14 mouse cellular contexts compared by ENCODE assay signal in the genomic region with DNA sequence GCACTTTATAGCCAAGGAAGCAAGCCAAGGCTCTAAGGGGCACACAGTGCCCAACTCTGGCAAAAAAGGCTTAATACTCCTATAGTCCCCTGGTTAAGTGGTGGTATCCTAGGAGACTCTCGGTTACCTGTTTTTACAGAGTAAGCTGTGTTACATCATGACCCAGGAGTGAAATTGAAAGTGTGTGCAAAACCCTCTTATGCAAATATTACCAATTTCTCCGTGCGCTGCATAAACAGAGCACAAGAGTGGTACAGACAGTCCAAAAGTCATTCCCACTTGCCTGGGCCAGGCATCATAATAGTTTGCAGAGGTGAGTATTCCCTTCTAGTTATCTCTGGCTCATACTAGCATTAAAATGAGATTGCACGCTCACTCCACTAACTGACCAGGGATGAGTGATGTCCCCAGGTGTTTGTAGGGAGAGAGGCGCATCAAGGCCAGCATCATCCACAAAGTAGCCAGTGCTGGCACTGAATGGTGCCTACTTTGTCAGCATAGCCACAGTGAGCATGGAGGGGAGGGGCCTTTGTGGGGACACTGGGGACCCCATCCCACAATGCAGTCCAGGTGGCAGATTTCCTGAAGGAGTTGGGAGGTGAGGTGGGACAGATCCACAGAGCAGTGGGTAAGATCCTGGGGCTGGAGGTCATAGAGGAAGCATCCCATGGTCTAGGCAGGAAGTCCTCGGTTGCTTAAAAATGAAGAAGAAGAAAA. TPM values are rescaled to one million over a fixed set of nuclear protein-coding genes. Genes with fewer than 3 reads are reported as not detected.
DNase-seq lines count a peak whose midpoint lies in the region; ATAC-seq and TF ChIP-seq lines count a peak whose summit lies in the region.
"Had no signal": no experiment of that assay in that cellular context is flagged by ENCODE, and none has a peak within 500 bp of the region (broad histone marks: within the 10 kb centered on the region; RNA-seq: fewer than 3 reads in every experiment).

No protein-coding gene starts in this region.

- TF ChIP-seq POLR2A in cerebellum, adult 2 months (IDR thresholded peaks at IDR 0.05; ENCODE audit: borderline replicate concordance, insufficient read depth, low read length) = no peak

- no peak overlapping the region for H3K4me3 ChIP-seq in heart, embryonic 14.5 days (ENCODE audit: control insufficient read depth in 1 of 2, insufficient read depth in 1 of 2, low read depth in 1 of 2, low read length in 2 of 2)
- no peak overlapping the region for H3K4me3 ChIP-seq in liver, postnatal 0 days (ENCODE audit: low read depth, low read length)
- H3K4me3 ChIP-seq in liver, embryonic 12.5 days = no peak overlapping the region
- no peak overlapping the region for H3K4me3 ChIP-seq in embryonic facial prominence, embryonic 13.5 days
- H3K4me3 ChIP-seq in midbrain, embryonic 16.5 days (ENCODE audit: low read depth, low read length) = no peak overlapping the region
- H3K4me3 ChIP-seq in cerebellum, adult 2 months (replicated peaks; ENCODE audit: insufficient read depth, low read depth, low read length) = no peak overlapping the region
- H3K4me3 ChIP-seq: lung, embryonic 15.5 days had no signal

- peaks cover 25% of the 10 kb centered on the region for H3K36me3 ChIP-seq in heart, embryonic 14.5 days (ENCODE audit: control insufficient read depth, insufficient read depth, low read length)
- no peaks in the 10 kb centered on the region for H3K36me3 ChIP-seq in liver, postnatal 0 days (replicated peaks; ENCODE audit: insufficient read depth, low read length)
- no peaks in the 10 kb centered on the region for H3K36me3 ChIP-seq in liver, embryonic 12.5 days
- peaks cover 34% of the 10 kb centered on the region for H3K36me3 ChIP-seq in embryonic facial prominence, embryonic 13.5 days
- H3K36me3 ChIP-seq in midbrain, embryonic 16.5 days (ENCODE audit: control insufficient read depth, insufficient read depth, low read length) = no peaks in the 10 kb centered on the region
- H3K36me3 ChIP-seq: lung, embryonic 15.5 days had no signal

- peaks cover 44 to 75% of the 10 kb centered on the region in 2 experiments for H3K4me1 ChIP-seq in heart, embryonic 14.5 days (ENCODE audit: control insufficient read depth in 2 of 2, insufficient read depth in 2 of 2, low read length in 2 of 2)
- peaks cover 10% of the 10 kb centered on the region for H3K4me1 ChIP-seq in liver, postnatal 0 days (ENCODE audit: insufficient read depth)
- H3K4me1 ChIP-seq in liver, embryonic 12.5 days = peaks cover 13% of the 10 kb centered on the region
- peaks cover 93% of the 10 kb centered on the region for H3K4me1 ChIP-seq in embryonic facial prominence, embryonic 13.5 days
- peaks cover 47% of the 10 kb centered on the region for H3K4me1 ChIP-seq in midbrain, embryonic 16.5 days (ENCODE audit: control insufficient read depth, insufficient read depth, low read length)
- no peaks in the 10 kb centered on the region for H3K4me1 ChIP-seq in cerebellum, adult 2 months (ENCODE audit: control insufficient read depth, insufficient read depth, low read length)

- H3K27me3 ChIP-seq in heart, embryonic 14.5 days (ENCODE audit: control insufficient read depth, insufficient read depth, low read length) = no peaks in the 10 kb centered on the region
- H3K27me3 ChIP-seq in liver, postnatal 0 days (ENCODE audit: insufficient read depth, low read length) = no peaks in the 10 kb centered on the region
- H3K27me3 ChIP-seq in liver, embryonic 12.5 days (replicated peaks) = no peaks in the 10 kb centered on the region
- no peaks in the 10 kb centered on the region for H3K27me3 ChIP-seq in embryonic facial prominence, embryonic 13.5 days
- no peaks in the 10 kb centered on the region for H3K27me3 ChIP-seq in midbrain, embryonic 16.5 days (ENCODE audit: control insufficient read depth, insufficient read depth, low read depth, low read length)
- H3K27me3 ChIP-seq in cerebellum, adult 2 months (ENCODE audit: control insufficient read depth, insufficient read depth, low read length) = no peaks in the 10 kb centered on the region
- H3K27me3 ChIP-seq: lung, embryonic 15.5 days had no signal

- H3K27ac ChIP-seq in heart, embryonic 14.5 days (replicated peaks in 1 of 2; ENCODE audit: control insufficient read depth in 1 of 2, insufficient read depth in 1 of 2, low read depth in 2 of 2, low read length in 2 of 2) = peak overlapping the region in 1 of 2 experiments; percentile 82; a peak in 1 of 4 replicates
- no peak overlapping the region for H3K27ac ChIP-seq in liver, postnatal 0 days (ENCODE audit: low read depth)
- H3K27ac ChIP-seq in liver, embryonic 12.5 days = no peak overlapping the region
- H3K27ac ChIP-seq in embryonic facial prominence, embryonic 13.5 days = peak overlapping the region; percentile 81
- peak overlapping the region; percentile 54 for H3K27ac ChIP-seq in midbrain, embryonic 16.5 days (ENCODE audit: low read length)
- no peak overlapping the region for H3K27ac ChIP-seq in cerebellum, adult 2 months (ENCODE audit: insufficient read depth, low read length)

- H3K9me3 ChIP-seq in heart, embryonic 14.5 days (ENCODE audit: control insufficient read depth, low read length) = no peaks in the 10 kb centered on the region
- H3K9me3 ChIP-seq in liver, postnatal 0 days (ENCODE audit: low read length) = no peaks in the 10 kb centered on the region
- H3K9me3 ChIP-seq in liver, embryonic 12.5 days (replicated peaks) = no peaks in the 10 kb centered on the region
- H3K9me3 ChIP-seq in embryonic facial prominence, embryonic 13.5 days = no peaks in the 10 kb centered on the region
- H3K9me3 ChIP-seq in midbrain, embryonic 16.5 days (replicated peaks; ENCODE audit: control insufficient read depth, low read length, poor library complexity, severe bottlenecking) = no peaks in the 10 kb centered on the region
- H3K9me3 ChIP-seq: lung, embryonic 15.5 days had no signal

- H3K4me2 ChIP-seq in heart, embryonic 14.5 days (ENCODE audit: low read length) = no peak overlapping the region
- no peak overlapping the region for H3K4me2 ChIP-seq in liver, postnatal 0 days (ENCODE audit: low read depth, low read length)
- no peak overlapping the region for H3K4me2 ChIP-seq in liver, embryonic 12.5 days
- H3K4me2 ChIP-seq in embryonic facial prominence, embryonic 13.5 days = no peak overlapping the region
- no peak overlapping the region for H3K4me2 ChIP-seq in midbrain, embryonic 16.5 days (ENCODE audit: low read length)
- H3K4me2 ChIP-seq: lung, embryonic 15.5 days had no signal

- peak overlapping the region; percentile 64; the same call in 1 of the 2 replicates for H3K9ac ChIP-seq in heart, embryonic 14.5 days (ENCODE audit: low read length)
- no peak overlapping the region for H3K9ac ChIP-seq in liver, postnatal 0 days (replicated peaks)
- no peak overlapping the region for H3K9ac ChIP-seq in liver, embryonic 12.5 days
- H3K9ac ChIP-seq in embryonic facial prominence, embryonic 13.5 days = no peak overlapping the region
- H3K9ac ChIP-seq in midbrain, embryonic 16.5 days (ENCODE audit: low read depth, low read length) = no peak overlapping the region
- H3K9ac ChIP-seq: lung, embryonic 15.5 days had no signal

- no peak for DNase-seq in heart, adult 8-10 months (ENCODE audit: low spot score)
- peak; percentile 13 for DNase-seq in liver, postnatal 0 days
- no peak for DNase-seq in T-cell, adult 2 months (ENCODE audit: low spot score)
- no peak for DNase-seq in cerebellum, adult 2 months
- DNase-seq: layer of hippocampus, adult 9-11 months; thymus, adult 18-20 months had no signal

- ATAC-seq in heart, embryonic 14.5 days (ENCODE audit: insufficient number of reproducible peaks, insufficient read depth, low FRiP score, low read depth) = no peak
- peak; percentile 84 for ATAC-seq in liver, postnatal 0 days
- ATAC-seq in liver, embryonic 12.5 days = no peak
- no peak for ATAC-seq in embryonic facial prominence, embryonic 13.5 days (ENCODE audit: insufficient number of reproducible peaks, insufficient read depth, low FRiP score, low TSS enrichment, low read depth)
- no peak for ATAC-seq in midbrain, embryonic 16.5 days
- ATAC-seq: activated CD4-positive, CD25-positive, alpha-beta regulatory T cell, adult 4 months; forebrain, embryonic 14.5 days had no signal

- whole genome bisulfite sequencing in heart, embryonic 14.5 days = 88% methylated on average over 6 of the region's 6 CpGs
- 68% methylated on average over 6 of the region's 6 CpGs for WGBS in liver, postnatal 0 days (ENCODE audit: insufficient replicate concordance)
- WGBS in liver, embryonic 12.5 days (ENCODE audit: insufficient replicate concordance) = 77% methylated on average over 6 of the region's 6 CpGs
- WGBS in embryonic facial prominence, embryonic 13.5 days = 88% methylated on average over 6 of the region's 6 CpGs
- 88% methylated on average over 6 of the region's 6 CpGs for WGBS in midbrain, embryonic 16.5 days
- WGBS in cerebellum, adult 2 months = 93% methylated on average over 6 of the region's 6 CpGs

- TF ChIP-seq EP300 in liver, postnatal 0 days (IDR thresholded peaks at IDR 0.05; ENCODE audit: low read depth) = no peak

- TF ChIP-seq CTCF in liver, postnatal 0 days (IDR thresholded peaks at IDR 0.05; ENCODE audit: low read depth) = no peak
- TF ChIP-seq CTCF in cerebellum, adult 2 months (IDR thresholded peaks at IDR 0.05; ENCODE audit: borderline replicate concordance, insufficient read depth, low read depth, low read length) = no peak

RNA-seq across cellular contexts. Expression of gene Kirrel, which starts 10.3 kb away (rescaled TPM):
- 6.1 and 7.3 TPM in 2 replicates for polyA plus RNA-seq in heart, embryonic 14.5 days (2014; fragmentation: Nextera tagmentation; extraction: Ambion mirVana)
- total RNA-seq in heart, adult 8-10 months (2022) = 1 to 10 TPM; 4.8 to 5.5 (median 5.1) TPM
- polyA plus RNA-seq in liver, postnatal 0 days (2015; fragmentation: Nextera tagmentation; extraction: Ambion mirVana) = 0.67 and 0.73 TPM in 2 replicates
- polyA plus RNA-seq in liver, embryonic 12.5 days (2016; fragmentation: Nextera tagmentation; extraction: Ambion mirVana) = 2.4 and 2.7 TPM in 2 replicates
- polyA plus RNA-seq in embryonic facial prominence, embryonic 13.5 days (2015; fragmentation: Nextera tagmentation; extraction: Ambion mirVana) = 20.4 and 21.9 TPM in 2 replicates
- polyA plus RNA-seq in midbrain, embryonic 16.5 days (2015; fragmentation: Nextera tagmentation; extraction: Ambion mirVana) = 5.6 and 6.9 TPM in 2 replicates
- 5.6 and 6.1 TPM in 2 replicates for polyA plus RNA-seq in cerebellum, adult 2 months (2012; rRNA removed)
- total RNA-seq: neutrophil, adult 5-6 weeks had no signal
- polyA plus RNA-seq: activated CD4-positive, CD25-positive, alpha-beta regulatory T cell, adult 4 months had no signal

Comparison
In these comparisons a context has a peak if more than half of its experiments do, and no peak if none do; other contexts are left out.
1. H3K27ac ChIP-seq: peak in embryonic facial prominence, embryonic 13.5 days (single experiment) and midbrain, embryonic 16.5 days (single experiment); none in liver, postnatal 0 days (single experiment), liver, embryonic 12.5 days (single experiment) and cerebellum, adult 2 months (single experiment).